Mouse (Mus musculus) heart, embryonic 16.5 days (tissue): ENCODE data around the gene Slc35c1. TPM values are rescaled to one million over a fixed set of nuclear protein-coding genes. Genes with fewer than 3 reads are reported as not detected.

Experiments used
- ATAC-seq: fragments of 200-750 bp; cut with Nextera tagmentation; replicated peaks from 2 replicates; pipeline ENCODE4 v1.8.0; 2017; ENCODE audit warnings: moderate number of reproducible peaks; ENCODE audit not compliant: insufficient read depth, low FRiP score; ENCODE audit errors: extremely low read depth
- H3K27ac ChIP-seq: fragments of 300-500 bp; sonication (generic); 2 replicates; pipeline ENCODE4 v1.5.1; 2014; ENCODE audit warnings: mild to moderate bottlenecking, low read length, control low read depth, moderate library complexity
- H3K27me3 ChIP-seq: fragments of 300-500 bp; sonication (generic); 2 replicates; pipeline ENCODE4 v1.6.1; 2014; ENCODE audit warnings: low read length, mixed read lengths; ENCODE audit not compliant: control insufficient read depth, insufficient read depth
- H3K36me3 ChIP-seq: fragments of 300-500 bp; sonication (generic); 2 replicates; pipeline ENCODE4 v1.6.1; 2014; ENCODE audit not compliant: control insufficient read depth, insufficient read depth
- H3K4me1 ChIP-seq: fragments of 300-500 bp; sonication (generic); 2 replicates; pipeline ENCODE4 v1.6.1; 2014; ENCODE audit warnings: low read length, mixed read lengths; ENCODE audit not compliant: control insufficient read depth, insufficient read depth
- H3K4me2 ChIP-seq: fragments of 300-500 bp; sonication (generic); 2 replicates; pipeline ENCODE4 v1.6.1; 2014; ENCODE audit warnings: low read depth, mild to moderate bottlenecking, control low read depth, low read length
- H3K4me3 ChIP-seq: fragments of 300-500 bp; sonication (generic); 2 replicates; pipeline ENCODE4 v1.5.1; 2014; ENCODE audit warnings: mild to moderate bottlenecking, control low read depth, low read length
- H3K9ac ChIP-seq: fragments of 300-500 bp; sonication (generic); 2 replicates; pipeline ENCODE4 v1.6.1; 2014; ENCODE audit warnings: low read length, control low read depth
- H3K9me3 ChIP-seq: fragments of 300-500 bp; sonication (generic); replicated peaks from 2 replicates; pipeline ENCODE4 v1.6.1; 2016; ENCODE audit warnings: low read length; ENCODE audit not compliant: control insufficient read depth
- WGBS: fragments of 180-500 bp; shearing (Covaris S2); extraction: QIAGEN DNeasy Blood & Tissue Kit; methylation state at CpG from one replicate; pipeline ENCODE4 v1.1.7; 2014; 5-methylcytosine and 5-hydroxymethylcytosine counted together
- polyA plus RNA-seq: library from polyadenylated mRNA; unstranded; fragments of >200 nt; fragmentation: Nextera tagmentation; extraction: Ambion mirVana; gene quantifications from 2 replicates; pipeline ENCODE4 v1.2.1, GENCODE M21; 2015

Gene Slc35c1
- 9.9 and 12.9 TPM in 2 replicates for polyA plus RNA-seq

DNA sequence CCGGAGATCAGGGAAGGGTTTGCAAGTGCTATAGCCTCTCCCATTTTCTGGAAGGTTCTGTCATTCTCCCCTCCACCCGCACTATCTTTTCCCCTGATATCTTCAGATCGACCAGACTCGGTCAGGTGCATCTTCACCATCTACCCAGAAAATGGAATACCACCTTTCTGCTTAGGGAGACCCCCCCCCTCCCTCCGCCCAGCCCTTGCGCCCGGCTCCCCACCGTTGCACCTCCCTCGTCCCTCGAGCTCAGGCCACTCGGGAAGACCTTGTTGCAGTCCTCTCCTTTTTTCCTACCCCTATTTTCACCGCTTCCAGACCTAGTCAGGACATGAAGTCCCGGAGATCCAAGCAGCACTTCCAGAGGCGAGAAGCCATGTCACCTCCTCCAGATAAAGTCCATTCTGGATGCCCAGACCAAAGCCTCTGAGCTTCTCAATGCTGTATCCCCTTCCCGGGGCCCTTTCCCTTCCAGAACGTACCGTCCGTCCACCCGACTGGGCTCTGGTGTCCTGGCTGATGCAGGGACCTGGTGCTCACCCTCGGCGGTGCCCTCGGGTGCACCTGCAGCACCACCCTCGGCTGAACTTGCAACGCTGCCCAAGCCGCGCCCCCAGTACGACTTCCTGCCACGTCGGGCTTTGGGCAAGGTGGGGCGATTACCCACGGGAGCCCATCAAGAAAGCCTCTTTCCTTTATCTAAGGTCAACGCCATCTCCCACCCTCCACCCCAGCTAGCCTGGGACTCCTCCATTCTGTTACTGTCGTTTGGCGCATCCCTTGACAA is at the start of gene Slc35c1:
Gene Slc35c1, minus strand, starts transcription at position 618 of the 787 bp plus-strand sequence.
- H3K4me1 ChIP-seq, result peaks cover 30% of the 10 kb centered on the region
- H3K4me3 ChIP-seq, result peak within 1 kb of the TSS; percentile 75
- H3K36me3 ChIP-seq, result no peaks in the 10 kb centered on the region
- H3K4me2 ChIP-seq, result peak within 1 kb of the TSS; percentile 94
- 2% methylated on average over 34 of the region's 34 CpGs for WGBS
- peak within 1 kb of the TSS; percentile 61; the same call in 1 of the 2 replicates for H3K27ac ChIP-seq
- 0 out of 2 replicates have a peak, but pooled peaks have one; percentile 2 for ATAC-seq
- peak within 1 kb of the TSS; percentile 80 for H3K9ac ChIP-seq
- 0 out of 2 replicates have a peak, but pooled peaks cover 3% of the 10 kb centered on the region for H3K27me3 ChIP-seq
- H3K9me3 ChIP-seq, result no peaks in the 10 kb centered on the region

DNA sequence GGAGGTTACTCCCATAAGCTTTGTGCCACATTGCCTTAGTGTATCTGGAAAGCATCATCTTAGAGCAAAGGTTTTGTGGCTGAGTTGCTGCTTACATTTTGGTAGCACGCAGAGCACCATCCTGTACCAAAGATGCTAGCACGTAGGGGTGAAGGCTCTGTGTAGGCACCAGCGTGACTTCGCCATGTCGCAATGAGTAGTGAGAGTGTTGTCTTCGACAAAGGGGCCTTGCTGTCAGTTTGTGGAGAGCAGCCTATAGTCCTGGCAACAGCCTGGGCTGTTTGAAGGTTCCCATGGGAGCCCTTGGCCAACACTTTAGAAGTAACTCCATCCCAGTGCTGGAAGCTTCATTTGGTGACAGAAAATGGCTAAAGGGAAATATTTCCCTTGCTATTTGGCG is 45.0 kb upstream of the Slc35c1 start:
- Histone ChIP-seq H3K27ac (no peak overlapping the region), H3K4me2 (no peak overlapping the region), H3K9me3 (no peaks in the 10 kb centered on the region), H3K4me3 (no peak overlapping the region), H3K9ac (no peak overlapping the region), H3K27me3 (no peaks in the 10 kb centered on the region), H3K36me3 (no peaks in the 10 kb centered on the region), H3K4me1 (no peaks in the 10 kb centered on the region)
- no peak for ATAC-seq
- 88% methylated on average over 7 of the region's 7 CpGs for WGBS

DNA sequence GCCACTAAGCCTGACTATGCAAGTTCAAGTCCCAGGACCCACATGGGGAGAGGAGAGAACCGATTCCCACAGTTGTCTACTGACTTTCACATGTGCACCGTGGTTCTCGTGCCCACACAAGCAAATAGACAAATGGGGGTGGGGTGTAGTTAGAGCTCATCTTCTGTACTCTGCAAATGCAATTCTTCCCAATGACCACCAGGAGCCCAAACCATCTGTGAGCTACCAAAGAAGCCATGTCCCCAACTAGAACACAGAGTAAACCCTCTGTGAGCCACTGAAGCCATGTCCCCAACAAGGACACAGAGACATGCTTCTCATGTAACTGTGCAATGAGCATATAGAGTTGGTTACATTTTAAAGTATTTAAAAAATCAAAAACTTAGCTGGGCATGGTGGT is 43.1 kb upstream of the Slc35c1 start:
- Histone ChIP-seq H3K9me3 (no peaks in the 10 kb centered on the region), H3K36me3 (no peaks in the 10 kb centered on the region), H3K27me3 (no peaks in the 10 kb centered on the region), H3K4me3 (no peak overlapping the region), H3K27ac (no peak overlapping the region), H3K9ac (no peak overlapping the region), H3K4me1 (no peaks in the 10 kb centered on the region), H3K4me2 (no peak overlapping the region)
- ATAC-seq, result no peak
- WGBS, result 78% methylated on average over 3 of the region's 3 CpGs

DNA sequence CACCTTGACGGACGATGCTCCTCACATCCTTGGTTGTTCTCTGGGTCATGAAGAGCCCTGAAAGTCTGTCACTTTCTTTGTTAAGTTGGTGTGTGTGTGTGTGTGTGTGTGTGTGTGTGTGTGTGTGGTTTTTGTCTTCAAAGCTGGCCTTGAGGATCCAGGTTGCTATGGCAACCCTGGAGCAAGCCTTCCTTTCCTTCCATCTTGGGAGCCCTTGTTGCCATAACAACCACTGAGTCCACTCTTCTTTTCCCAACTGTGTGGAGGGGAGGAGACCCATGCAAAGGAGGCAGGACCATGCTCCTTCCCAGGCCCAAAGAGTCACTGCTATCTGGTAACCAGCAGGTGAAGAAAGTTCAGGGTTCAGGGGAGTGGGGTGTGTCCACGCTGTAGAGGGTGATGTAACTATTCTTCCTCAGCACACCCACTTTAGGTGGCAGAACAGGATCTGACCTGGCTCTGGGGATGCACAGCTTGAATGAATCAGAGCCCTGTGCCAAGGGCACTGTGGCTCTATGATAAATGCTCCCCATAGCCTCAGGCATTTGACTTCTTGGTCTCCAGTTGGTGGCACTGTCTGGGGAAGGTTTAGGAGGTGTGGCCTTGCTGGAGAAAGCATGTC is 39.5 kb upstream of the Slc35c1 start:
- Histone ChIP-seq H3K4me1 (peaks cover 11% of the 10 kb centered on the region), H3K36me3 (no peaks in the 10 kb centered on the region), H3K4me3 (no peak overlapping the region), H3K9ac (no peak overlapping the region), H3K4me2 (no peak overlapping the region), H3K27me3 (no peaks in the 10 kb centered on the region), H3K27ac (no peak overlapping the region), H3K9me3 (no peaks in the 10 kb centered on the region)
- WGBS, result 76% methylated on average over 3 of the region's 3 CpGs
- ATAC-seq, result no peak

DNA sequence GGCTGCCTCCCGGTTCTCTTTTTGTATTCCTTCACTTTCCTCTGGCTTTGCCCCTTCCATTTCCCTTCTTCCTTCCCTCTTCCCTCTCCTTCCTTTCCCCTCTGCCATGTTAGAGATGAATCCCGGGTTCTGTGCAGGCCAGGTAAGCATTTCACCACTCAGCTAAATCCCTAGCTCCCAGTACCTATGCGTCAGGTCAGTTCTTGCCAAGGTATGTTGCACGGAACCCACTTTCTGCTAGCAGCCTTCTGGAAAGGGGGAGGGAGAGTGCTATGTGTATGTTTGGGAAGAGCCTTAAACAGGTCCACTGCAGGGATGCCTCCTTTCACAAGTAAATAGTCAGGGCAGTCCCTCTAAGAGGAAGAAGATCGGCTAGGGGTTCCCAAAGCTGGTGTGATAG is 36.8 kb upstream of the Slc35c1 start:
- H3K36me3 ChIP-seq, result no peaks in the 10 kb centered on the region

DNA sequence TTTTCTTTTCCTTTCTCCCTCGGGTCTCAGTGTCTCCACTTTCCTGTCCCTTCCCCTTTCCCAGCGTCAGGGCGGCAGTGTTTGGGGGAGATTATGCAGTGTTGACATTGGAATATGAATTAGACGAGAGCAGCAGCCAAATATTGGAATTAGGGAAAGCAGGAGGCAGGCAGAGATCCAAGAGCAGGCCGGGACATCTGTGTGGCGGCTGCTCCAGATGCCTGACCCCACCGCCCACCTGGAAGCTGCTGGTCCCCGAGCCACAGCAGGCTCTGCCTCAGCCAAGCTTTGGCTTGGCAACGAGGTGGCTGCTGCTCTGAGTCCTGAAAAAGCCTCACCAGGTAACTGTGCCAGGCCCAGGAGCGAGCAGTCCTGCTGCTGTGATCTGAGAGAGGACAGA is 36.3 kb upstream of the Slc35c1 start:
- H3K4me2 ChIP-seq, result no peak overlapping the region
- H3K27ac ChIP-seq, result no peak overlapping the region
- no peaks in the 10 kb centered on the region for H3K9me3 ChIP-seq
- H3K4me1 ChIP-seq, result peaks cover 17% of the 10 kb centered on the region
- H3K9ac ChIP-seq, result no peak overlapping the region
- peak; percentile 11; the same call in 1 of the 2 replicates for ATAC-seq
- 35% methylated on average over 10 of the region's 10 CpGs for WGBS
- H3K36me3 ChIP-seq, result no peaks in the 10 kb centered on the region
- H3K4me3 ChIP-seq, result no peak overlapping the region
- H3K27me3 ChIP-seq, result no peaks in the 10 kb centered on the region

More for the DNA sequence above, 36.8 kb upstream of the Slc35c1 start:
- WGBS, result 70% methylated on average over 5 of the region's 5 CpGs
- no peak overlapping the region for H3K4me3 ChIP-seq
- H3K27ac ChIP-seq, result no peak overlapping the region
- no peaks in the 10 kb centered on the region for H3K27me3 ChIP-seq
- H3K4me2 ChIP-seq, result no peak overlapping the region
- no peak for ATAC-seq
- H3K9ac ChIP-seq, result no peak overlapping the region
- peaks cover 13% of the 10 kb centered on the region for H3K4me1 ChIP-seq
- no peaks in the 10 kb centered on the region for H3K9me3 ChIP-seq

DNA sequence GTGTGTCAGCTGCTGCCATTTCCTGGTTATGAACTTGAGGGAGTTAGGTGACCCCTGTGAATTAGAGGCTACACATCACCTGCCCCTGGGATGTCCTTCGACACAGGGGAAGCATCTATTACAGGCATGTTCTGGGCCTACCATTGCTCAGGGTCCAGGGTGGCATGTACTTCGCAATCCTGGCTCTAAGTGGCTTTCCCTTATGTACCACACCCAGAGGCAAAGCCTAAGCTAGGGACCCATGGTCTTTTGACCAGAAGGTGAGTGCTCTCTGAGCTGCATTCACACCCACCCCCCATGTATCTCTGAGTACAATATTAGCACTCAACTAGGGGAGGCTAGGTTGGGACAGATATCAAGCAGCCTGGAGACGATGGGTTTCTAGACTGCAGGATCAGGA is 34.6 kb upstream of the Slc35c1 start:
- Histone ChIP-seq H3K27ac (no peak overlapping the region), H3K4me1 (peaks cover 21% of the 10 kb centered on the region), H3K4me2 (no peak overlapping the region), H3K27me3 (no peaks in the 10 kb centered on the region), H3K4me3 (no peak overlapping the region), H3K36me3 (no peaks in the 10 kb centered on the region), H3K9ac (no peak overlapping the region), H3K9me3 (no peaks in the 10 kb centered on the region)
- no peak for ATAC-seq
- WGBS, result 83% methylated on average over 3 of the region's 3 CpGs

DNA sequence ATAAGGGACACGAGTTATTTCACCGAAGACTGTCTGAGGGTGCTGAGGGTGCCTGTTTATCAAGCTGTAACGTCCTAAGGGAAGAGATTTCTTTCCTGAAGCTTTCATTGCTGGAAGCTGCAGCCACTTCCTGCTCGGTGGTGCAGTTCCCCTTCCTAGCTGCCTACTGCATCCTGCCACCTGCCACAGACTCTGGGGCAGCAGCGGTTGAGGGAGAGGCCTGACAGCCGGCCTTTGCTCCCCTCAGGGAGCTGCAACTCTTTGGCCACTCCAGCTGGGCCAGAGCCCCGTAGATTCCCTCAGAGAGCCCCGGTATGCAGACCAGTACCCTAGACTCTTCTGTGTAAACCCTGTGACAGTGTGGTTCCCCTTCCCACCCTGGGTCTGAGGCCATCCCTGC is 34.1 kb upstream of the Slc35c1 start:
- H3K27ac ChIP-seq, result no peak overlapping the region
- H3K4me3 ChIP-seq, result no peak overlapping the region
- peak overlapping the region; percentile 28; the same call in 1 of the 2 replicates for H3K9ac ChIP-seq
- H3K9me3 ChIP-seq, result no peaks in the 10 kb centered on the region
- no peak overlapping the region for H3K4me2 ChIP-seq
- 42% methylated on average over 8 of the region's 8 CpGs for WGBS
- no peaks in the 10 kb centered on the region for H3K27me3 ChIP-seq
- no peaks in the 10 kb centered on the region for H3K36me3 ChIP-seq
- no peak for ATAC-seq
- peaks cover 21% of the 10 kb centered on the region for H3K4me1 ChIP-seq
